Mouse (Mus musculus) yolk sac, embryonic 10.5 days (tissue): ENCODE data around the gene Lman1l.

Experiments used
- DNase-seq: peaks from one replicate; pipeline ENCODE4 v3.0.0-alpha.2; 2017; ENCODE audit warnings: low spot score

Lman1l gene

DNA sequence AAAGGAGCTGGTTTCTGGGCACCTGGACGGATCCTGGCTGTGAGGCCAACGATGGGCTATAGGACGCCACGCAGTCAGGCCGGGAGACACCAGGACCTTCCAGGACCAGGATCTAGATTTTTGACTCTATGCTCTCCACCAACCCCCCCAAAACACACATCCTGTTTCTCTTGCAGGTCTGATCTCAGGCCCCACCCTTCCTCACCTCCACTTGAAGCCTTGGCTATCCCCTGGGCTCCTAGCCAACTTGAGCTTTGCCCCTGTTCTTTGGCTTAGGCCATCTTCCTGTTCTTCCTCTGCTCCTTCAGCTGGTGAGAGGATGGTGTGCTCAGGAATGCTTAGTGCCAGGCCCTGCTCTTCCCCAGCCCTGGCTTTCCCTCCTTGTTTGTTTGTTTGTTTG lies at the start of gene Lman1l:
Lman1l (minus strand) TSS at position 101 of the 400 bp plus-strand sequence.
- DNase-seq: no peak

DNA sequence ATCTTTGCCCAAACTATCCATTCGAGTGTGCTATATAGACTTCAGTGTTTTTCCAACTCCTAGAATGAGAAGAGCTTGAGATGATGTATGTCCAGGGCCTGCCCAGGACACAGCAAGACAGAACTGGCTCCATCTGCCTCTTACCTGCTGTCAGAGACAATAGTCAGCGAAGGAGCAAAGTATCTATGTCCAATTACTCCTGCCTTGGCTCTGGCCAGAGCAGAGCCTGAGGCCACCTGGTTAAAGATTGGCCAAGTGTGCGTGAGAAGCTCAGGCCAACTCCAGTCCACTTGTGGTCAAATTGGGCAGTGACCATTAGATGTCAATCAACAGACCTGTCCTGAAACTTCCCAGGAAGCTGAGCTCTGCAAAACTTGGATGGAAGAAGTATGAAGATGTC lies 49.0 kb upstream of the Lman1l start:
- DNase-seq: peak; percentile 81

DNA sequence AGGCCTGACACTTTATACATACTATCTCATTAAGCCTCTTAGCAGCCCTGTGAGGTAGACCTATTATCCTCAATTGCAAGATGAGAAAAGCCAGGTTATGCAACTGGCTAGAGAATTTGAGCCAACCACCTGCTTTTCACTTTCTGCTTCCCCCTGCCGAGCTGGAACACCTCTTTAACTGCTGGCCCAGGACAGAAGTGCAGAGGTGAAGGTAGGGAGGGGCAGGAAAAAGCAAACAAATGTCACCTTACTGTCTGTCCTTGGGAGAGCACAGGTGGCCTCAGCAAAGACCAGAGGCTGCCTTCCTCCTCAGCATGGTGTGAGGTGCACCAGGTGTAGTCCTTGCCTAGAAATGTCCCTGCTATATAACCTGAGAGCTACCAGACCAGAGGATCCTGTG lies 47.7 kb upstream of the Lman1l start:
- peak; percentile 64 for DNase-seq

DNA sequence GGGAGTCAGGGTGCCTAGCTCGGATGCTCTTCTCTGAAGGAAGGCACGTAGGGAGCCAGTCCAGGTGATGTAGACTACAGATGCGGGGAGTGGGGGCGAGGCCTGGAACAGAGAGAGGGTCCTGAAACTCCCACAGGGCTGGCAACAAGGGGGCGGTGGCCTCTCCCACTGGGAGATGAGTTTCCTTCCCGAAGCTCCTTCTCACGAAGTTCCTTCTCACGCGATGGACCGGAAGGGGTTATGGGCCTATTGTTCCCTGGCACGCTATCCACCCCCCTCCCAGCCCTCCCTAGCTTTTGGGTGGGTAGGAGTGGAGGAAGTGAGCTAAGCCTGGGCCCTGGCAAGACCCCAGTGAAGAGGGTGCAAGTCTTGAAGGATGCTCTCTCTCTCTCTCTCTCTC lies 47.2 kb upstream of the Lman1l start:
- DNase-seq: no peak

DNA sequence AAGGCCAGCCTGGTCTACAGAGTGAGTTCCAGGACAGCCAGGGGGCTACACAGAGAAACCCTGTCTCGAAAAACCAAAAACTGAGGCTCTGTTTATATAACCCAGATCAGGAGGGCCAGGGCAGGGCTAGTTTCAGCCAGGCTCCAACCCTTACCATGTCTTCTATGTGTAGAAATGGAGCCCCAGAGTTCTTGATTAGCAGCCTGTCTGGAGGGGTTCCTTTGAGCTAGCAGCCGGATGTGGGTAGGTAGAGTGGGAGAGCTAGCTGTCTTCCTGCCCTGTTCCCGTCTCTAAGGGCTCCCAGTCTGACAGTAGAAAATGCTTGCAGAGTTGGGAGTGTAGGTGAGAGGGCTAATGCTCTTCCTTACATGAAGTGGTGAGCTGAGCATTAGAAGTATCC lies 46.6 kb upstream of the Lman1l start:
- no peak for DNase-seq

DNA sequence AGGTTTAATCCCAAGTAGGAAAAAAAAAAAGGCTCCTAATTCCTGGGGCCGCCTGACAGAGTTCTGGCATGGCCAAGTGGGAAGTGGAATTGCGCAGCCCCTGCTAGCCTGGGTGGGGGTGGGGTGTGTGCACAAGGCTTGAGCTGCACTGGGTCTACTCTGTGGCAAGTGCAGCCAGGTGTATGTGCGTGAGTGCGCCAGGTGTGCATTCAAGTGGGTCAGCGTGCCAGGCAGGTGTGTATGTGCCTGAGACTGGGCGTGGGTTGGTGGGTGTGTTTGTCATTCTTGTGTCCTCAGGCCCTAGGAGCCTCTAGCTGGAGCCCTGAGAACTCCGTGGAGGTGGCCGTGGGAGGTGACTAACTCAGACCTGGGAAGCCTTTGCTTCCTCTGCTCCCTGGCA lies 46.0 kb upstream of the Lman1l start:
- DNase-seq: no peak

DNA sequence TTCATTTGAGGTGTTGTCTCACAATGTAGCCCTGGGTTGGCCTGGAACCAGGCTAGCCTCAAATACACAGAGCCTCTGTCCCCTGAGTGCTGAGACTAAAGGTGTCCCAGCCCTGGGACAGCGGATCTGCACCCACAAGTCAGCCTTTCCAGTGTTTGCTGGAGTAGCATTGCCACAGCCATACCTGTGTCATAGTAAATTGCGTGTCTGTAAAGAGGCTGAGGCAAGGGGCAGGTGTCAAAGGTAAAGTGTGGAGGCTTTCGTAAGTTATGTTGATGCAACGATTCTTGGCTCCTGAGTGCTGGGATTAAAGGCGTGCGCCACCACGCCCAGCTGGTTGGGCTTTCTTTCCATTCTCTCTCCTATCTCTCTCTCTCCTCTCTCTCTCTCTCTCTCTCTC lies 44.0 kb upstream of the Lman1l start:
- peak; percentile 69 for DNase-seq

DNA sequence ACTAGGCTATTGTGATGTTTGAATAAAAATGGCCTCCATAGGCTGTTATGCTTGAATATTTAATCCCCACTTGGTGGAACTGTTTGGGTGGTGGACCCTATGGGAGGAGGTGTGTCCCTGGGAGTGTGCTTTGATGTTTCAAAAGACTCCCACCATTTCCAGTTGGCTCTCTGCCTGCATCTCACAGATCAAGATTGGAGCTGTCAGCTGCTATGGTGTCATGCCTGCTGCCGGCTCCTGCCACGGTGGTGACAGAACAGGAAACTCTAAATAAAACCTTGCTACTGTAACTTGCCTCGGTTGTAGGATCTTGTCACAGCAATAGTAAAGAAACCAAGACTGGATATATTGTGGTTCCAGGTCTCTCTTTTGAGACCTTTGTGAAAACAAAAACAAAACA lies 41.0 kb upstream of the Lman1l start:
- DNase-seq: no peak

DNA sequence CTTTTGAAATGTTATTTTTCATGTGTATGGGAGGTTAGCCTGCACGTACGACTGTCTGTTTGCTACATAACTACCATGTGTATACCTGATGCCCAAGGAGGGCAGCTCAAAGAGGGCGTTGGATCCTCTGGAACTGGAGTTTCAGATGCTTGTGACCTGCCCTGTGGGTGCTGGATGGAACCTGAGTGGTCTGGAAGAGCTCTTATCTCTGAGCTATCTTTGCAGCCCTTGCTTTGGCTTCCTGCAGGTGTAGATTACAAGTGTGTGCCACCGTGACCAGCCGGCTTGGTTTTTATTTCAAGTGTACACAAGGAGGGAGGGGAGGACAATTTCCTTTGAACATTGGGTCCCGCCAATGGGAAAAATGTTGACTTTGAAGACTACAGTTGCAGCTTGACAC lies 39.9 kb upstream of the Lman1l start:
- no peak for DNase-seq

DNA sequence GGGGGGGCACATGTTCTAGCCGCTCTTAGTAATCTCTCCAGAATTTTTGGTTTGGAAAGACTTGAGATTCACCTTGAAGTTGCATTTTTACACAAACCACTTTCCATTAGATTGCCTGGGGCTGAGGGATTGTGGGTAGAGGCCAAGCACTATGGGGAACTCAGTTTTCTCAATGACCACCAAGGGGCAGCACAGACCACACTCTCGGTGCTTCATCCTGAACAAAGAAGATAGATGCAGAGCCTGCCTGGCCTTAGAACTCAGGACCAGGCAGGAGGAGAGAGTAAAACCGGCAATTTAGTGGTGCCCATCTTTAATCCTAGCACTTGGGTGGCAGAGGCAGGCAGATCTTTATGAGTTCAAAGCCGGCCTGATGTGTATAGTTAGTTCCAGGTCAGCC lies 39.2 kb upstream of the Lman1l start:
- peak; percentile 72 for DNase-seq

DNA sequence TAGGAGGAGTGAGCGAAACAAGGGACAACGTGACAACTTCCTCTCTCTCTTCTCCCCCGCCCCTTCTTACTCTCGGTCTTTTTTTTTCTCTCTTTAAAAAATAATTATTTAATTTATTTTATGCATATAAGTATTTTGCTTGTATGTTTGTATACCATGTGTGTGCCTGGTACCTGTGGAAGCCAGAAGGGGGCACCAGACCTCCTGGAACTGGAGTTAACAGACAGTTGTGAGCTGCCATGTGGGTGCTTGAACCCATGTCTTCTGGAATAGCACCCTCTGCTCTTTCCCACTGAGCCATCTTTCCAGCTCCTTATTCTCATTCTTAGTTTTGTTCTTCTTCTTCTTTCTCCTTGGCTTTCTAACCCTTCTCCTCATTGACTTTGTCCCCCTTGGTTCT lies 38.4 kb upstream of the Lman1l start:
- DNase-seq: no peak

DNA sequence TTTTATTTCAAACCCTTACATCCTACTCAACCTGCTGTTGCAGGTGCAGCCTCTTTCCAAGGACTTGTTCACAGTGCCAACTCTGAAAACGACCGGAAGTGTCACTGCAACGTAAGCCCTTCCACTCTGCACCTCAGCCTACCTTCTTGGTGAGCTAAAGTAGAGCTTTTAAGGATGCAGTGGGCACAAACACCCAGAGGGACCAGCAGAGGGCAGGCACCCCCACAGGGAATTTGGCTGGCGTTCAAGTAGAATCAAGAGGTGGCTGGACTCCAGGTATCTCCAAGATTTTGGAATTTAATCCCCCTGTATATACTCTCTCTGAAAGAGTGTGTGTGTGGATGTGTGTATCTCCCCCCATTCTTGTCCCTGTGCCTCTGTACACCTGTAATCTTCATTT lies 37.3 kb upstream of the Lman1l start:
- no peak for DNase-seq

DNA sequence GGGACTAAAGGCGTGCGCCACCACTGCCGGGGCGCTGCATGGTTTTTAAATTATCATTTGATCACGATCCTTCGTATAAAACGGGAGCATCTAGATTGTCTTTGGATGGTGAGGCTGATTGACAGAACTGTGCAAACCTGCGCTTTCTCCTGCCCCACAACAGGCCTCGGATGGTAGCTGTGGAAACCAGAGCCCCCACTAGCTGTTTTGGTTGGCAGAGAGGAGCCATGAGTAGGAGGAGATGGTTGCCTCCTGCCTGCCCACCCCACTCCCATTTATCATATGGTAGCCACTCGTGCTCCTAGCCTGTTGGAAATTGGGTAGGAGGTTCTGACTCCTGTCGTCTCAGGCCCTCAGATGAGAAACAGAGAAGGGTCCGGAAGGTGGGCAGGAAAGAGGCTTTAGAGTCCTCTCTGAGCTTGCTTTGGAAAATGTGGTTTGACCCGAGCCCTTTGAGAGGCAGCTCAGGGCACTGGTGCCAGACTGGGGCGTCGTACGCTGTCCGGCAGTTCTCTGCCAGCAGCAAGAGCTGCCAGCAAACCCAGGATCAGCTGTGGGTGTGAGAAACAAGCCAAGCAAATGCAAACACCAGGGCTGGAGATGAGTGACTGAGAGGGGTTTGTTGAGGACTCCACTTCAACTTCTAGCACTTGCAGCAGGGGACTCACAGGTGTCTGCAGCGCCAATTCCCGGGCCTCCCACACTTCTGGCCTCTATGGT lies 36.2 kb upstream of the Lman1l start:
- no peak for DNase-seq

DNA sequence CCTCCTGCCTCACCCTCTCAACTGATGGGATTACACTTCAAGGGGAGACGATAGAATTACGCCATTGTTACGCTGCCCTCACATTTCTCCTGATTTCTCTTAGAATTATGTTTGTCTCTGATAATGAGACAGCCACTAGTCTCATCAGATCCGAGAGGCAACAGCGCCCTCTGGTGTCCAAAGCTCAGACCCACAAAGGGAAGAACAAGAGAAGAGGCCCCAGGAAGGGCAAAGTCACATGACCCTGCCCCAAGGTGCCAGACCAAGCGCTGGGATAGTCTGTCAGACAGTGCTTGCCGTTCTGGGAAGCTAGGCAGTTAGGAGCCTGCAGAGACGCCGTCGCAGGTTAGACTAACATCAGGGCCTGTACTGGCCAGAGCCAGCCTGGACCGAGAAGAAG lies 35.2 kb upstream of the Lman1l start:
- DNase-seq: peak; percentile 88

DNA sequence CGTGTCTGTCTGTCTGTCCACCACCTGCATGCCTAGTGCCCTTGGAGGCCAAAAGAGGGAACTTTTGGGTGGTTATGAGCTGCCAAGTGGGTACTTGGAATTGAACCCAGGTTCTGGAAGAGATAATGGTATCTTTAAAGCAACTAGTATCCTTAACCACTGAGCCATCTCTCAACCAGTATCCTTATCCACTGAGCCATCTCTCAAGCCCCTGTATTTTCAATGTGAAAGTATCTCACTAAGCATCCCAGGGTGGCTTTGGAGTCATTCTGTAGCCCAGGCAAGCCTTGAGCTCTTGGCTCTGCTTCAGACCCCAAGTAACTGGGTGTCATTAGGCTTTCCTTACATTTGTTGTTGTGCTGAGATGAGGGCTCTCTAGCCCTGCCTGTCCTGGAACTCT lies 34.4 kb upstream of the Lman1l start:
- no peak for DNase-seq

DNA sequence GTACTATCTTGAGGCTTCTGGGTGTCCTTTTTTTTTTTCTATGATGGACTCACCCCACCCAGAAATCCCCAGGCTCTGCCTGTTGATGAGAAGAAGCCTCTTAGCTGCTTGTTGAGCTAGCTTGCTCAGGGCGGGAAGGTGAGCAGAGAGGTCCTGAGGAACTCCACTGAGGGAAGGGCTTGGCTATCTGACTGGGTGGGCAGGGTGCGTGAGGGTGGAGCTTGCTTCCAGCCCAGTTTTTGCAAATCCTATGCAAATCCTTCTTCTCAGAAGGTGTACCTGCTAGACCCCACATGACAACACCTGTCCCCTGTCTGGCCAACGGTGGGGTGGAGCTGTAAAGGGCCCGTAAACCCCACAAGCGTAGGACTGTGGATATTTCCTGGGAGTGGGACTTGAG lies 32.7 kb upstream of the Lman1l start, which contains the start of gene Csk:
Csk (minus strand) TSS at position 349 of the 400 bp plus-strand sequence.
- no peak for DNase-seq

DNA sequence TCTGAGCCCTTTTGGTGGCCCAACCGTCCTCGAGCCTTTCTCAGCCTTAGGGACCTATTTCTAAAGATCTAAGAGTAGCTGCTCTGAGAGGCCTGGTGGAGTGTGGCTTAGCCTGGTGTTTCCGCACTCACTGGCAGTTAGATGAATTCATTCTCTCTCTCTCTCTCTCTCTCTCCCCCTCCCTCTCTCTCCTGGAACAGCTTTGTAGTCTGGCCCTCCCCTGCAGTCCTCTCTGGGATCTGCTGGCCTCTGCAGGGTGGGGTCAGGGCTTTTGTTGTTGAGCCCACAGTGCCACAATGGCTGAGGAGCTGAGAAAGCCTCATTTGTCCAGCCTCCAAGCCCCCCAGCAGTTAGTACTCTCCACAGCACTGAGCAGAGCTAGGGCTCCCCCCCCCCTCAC lies 32.3 kb upstream of the Lman1l start:
- DNase-seq: no peak

DNA sequence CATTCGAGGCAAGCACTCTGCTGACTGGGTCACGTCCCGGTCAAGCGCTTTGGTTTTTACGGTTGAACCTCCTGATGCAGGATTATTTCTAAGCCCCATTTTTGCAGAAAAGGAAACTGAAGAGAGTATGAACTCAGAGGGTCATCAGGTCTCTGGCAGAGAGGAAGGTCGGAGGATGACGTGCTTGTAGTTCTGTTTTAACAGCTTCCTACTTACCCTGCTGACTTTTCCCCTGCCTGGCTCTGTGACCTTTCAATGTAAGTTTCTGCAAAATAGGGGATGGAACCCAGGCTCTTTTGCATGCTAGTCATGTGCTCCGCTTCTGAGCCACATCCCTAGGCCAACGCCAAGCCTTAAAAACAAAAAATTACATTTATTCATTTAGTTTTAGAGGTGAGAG lies 31.8 kb upstream of the Lman1l start:
- DNase-seq: no peak

DNA sequence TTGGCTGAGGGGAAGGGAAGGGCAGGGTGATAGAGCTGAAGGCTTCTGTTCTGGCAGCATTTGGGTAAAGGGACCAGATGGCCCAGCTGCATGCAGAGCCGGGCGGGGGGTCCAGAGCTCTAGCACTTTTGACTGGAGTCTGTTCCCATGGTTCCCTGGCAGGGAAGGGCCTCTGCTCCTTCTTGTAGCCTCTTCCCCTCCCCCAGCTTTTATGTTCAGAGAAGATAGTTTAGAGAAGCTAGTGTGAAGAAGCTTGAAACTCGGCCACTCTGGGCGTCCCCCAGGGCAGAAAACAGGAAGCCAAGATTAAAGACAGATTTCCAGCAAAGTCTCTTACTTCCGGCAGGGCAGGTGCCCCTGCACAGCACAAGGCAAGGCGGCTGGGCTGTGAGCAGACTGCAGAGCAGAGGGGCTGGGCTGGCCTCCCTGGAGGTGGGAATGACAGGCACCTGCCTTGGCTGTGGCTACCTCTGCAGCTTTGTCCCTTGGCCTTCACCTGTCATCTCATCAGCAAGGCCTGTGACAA lies 30.3 kb upstream of the Lman1l start:
- DNase-seq: no peak

DNA sequence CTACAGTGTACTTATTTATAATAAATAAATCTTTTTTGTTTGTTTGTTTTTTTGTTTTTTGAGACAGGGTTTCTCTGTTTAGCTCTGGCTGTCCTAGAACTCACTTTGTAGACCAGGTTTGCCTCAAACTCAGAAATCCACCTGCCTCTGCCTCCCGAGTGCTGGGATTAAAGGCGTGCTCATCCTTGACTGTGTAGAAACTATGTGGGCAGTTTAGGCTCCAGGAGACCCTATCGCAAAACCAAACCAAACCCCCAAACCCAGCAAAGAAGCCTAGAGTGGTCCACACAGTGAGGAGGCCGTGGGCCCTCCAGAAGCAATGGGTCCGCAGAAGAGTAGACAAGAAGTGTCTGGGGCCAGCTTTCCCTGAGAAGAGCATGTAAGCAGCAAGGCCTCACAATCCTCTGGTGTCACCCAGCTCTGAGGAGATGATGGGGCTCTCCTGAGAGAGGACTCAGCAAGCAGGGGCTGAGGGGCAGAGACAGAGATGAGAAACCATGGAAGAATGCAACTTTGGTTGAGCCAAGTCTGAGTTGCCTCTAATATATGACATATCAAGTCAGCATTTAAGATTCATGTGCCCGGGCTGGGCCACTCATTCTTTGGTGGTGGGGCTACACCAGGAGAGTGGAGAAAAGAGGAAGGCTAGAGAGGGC lies 29.7 kb upstream of the Lman1l start:
- no peak for DNase-seq

DNA sequence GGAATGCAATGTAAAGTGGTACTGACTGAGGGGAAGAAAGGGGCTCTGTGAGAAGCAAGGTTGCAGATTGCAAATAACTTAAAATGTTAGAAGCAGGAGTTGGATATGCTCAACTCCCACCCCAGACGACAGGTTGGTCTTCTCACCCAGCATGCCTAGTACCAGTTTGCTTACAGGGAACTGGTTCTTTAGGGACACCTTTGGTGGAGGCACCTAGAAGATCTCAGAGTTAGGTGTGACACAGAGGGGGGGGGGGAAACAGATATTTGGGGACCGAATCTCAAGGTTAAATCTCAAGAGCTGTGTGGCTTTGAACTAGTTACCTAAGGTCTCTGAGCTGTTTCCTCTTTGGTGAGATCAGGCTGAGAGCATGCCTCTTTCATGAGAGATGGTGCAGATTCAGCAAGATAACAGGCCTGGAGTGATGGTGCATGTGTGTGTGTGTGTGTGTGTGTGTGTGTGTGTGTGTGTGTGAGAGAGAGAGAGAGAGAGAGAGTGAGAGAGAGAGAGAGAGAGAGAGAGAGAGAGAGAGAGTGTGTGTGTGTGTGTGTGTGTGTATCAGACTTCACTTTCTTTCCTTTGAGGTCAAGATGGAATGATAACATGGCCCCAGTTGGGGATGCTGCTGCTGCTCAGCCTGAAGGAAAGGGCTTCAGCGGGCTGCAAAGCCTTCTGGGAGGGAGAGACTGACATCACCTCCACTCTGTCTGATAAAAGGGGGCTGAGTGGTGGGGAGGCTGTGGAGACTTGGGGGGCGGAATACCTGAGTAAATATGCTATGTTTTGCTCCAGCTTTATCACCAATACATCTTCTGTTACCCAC lies 26.9 kb upstream of the Lman1l start:
- DNase-seq: no peak

DNA sequence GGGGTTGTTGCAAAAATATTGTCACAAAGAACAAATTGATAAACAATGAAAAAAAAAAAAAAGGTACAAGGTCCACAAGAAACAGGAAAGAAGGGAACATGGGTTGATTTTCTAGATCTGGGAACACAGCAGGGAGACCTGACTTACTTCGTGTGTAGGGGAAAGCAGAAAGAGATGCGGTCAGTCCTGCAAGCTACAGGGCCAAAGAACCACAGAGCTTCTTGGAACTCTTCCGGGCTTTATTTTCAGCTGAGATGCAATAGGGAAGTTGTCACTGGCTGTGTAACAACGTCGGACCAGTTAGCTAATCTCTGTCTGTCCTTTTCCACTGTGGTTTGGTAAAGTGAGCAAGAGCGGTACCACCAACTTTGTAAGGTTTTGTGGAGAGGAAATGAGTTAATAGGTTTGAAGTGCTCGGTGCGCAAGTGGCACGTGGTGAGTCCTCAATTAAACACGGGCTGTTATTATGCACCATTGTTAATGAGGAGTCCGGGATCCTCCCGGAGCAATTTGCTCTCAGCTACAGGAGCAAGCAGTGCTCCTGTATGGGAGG lies 26.1 kb upstream of the Lman1l start:
- DNase-seq: no peak
